Mouse (Mus musculus): ENCODE measurements around the gene Syt17. TPM values are rescaled to one million over a fixed set of nuclear protein-coding genes. Genes with fewer than 3 reads are reported as not detected.

Syt17 gene
- polyA plus RNA-seq, 1 experiment: 0.25 TPM

- Histone ChIP-seq H3K4me3 (ENCODE audit: extremely low read depth, insufficient read depth, insufficient read length) (no peak overlapping the region), H3K27me3 (ENCODE audit: control insufficient read depth, insufficient read depth, low read length) (no peaks in the 10 kb centered on the region), H3K4me1 (ENCODE audit: control insufficient read depth, insufficient read depth, insufficient read length) (no peaks in the 10 kb centered on the region), H3K27ac (ENCODE audit: insufficient read depth, low read length) (no peak overlapping the region), H3K36me3 (ENCODE audit: control insufficient read depth, insufficient read depth, low read length) (no peaks in the 10 kb centered on the region)
- TF ChIP-seq CTCF (IDR thresholded peaks at IDR 0.05; ENCODE audit: extremely low read depth, insufficient read depth, insufficient read length, insufficient replicate concordance) (no peak), POLR2A (IDR thresholded peaks at IDR 0.05; ENCODE audit: low read depth, low read length) (no peak)
- DNase-seq (ENCODE audit: low read depth in 1 of 2, low spot score in 2 of 2): no peak
- WGBS: 61% methylated on average over 11 of the region's 11 CpGs
These were observed 15.1 kb upstream of the Syt17 start for GRCm38 (mm10) chr7:118462818-118463762.

GRCm38 (mm10) chr7:118461400-118462136 is 13.5 kb upstream of the Syt17 start:
- Histone ChIP-seq H3K27ac (ENCODE audit: insufficient read depth, low read length) (no peak overlapping the region), H3K36me3 (ENCODE audit: control insufficient read depth, insufficient read depth, low read length) (no peaks in the 10 kb centered on the region), H3K4me1 (ENCODE audit: control insufficient read depth, insufficient read depth, insufficient read length) (no peaks in the 10 kb centered on the region), H3K27me3 (ENCODE audit: control insufficient read depth, insufficient read depth, low read length) (no peaks in the 10 kb centered on the region), H3K4me3 (ENCODE audit: extremely low read depth, insufficient read depth, insufficient read length) (no peak overlapping the region)
- TF ChIP-seq CTCF (IDR thresholded peaks at IDR 0.05; ENCODE audit: extremely low read depth, insufficient read depth, insufficient read length, insufficient replicate concordance) (no peak), POLR2A (IDR thresholded peaks at IDR 0.05; ENCODE audit: low read depth, low read length) (no peak)
- DNase-seq (ENCODE audit: low read depth in 1 of 2, low spot score in 2 of 2): no peak
- 70% methylated on average over 16 of the region's 16 CpGs for WGBS

- whole genome bisulfite sequencing: 36% methylated on average over 4 of the region's 4 CpGs
- DNase-seq (ENCODE audit: low read depth in 1 of 2, low spot score in 2 of 2): no peak
- no peak for TF ChIP-seq CTCF (IDR thresholded peaks at IDR 0.05; ENCODE audit: extremely low read depth, insufficient read depth, insufficient read length, insufficient replicate concordance)
- Histone ChIP-seq H3K36me3 (ENCODE audit: control insufficient read depth, insufficient read depth, low read length) (no peaks in the 10 kb centered on the region), H3K4me1 (ENCODE audit: control insufficient read depth, insufficient read depth, insufficient read length) (no peaks in the 10 kb centered on the region), H3K27me3 (ENCODE audit: control insufficient read depth, insufficient read depth, low read length) (0 out of 2 replicates have a peak, but pooled peaks cover under 1% of the 10 kb centered on the region), H3K27ac (ENCODE audit: insufficient read depth, low read length) (no peak overlapping the region), H3K4me3 (ENCODE audit: extremely low read depth, insufficient read depth, insufficient read length) (no peak overlapping the region)
These were observed 5.7 kb upstream of the Syt17 start for GRCm38 (mm10) chr7:118453722-118454121.

- Histone ChIP-seq H3K27ac (ENCODE audit: insufficient read depth, low read length) (no peak overlapping the region), H3K36me3 (ENCODE audit: control insufficient read depth, insufficient read depth, low read length) (no peaks in the 10 kb centered on the region), H3K27me3 (ENCODE audit: control insufficient read depth, insufficient read depth, low read length) (peaks cover 6% of the 10 kb centered on the region), H3K4me3 (ENCODE audit: extremely low read depth, insufficient read depth, insufficient read length) (no peak overlapping the region), H3K4me1 (ENCODE audit: control insufficient read depth, insufficient read depth, insufficient read length) (peaks cover 3% of the 10 kb centered on the region; the same call in 1 of the 2 replicates)
- no peak for DNase-seq (ENCODE audit: low read depth in 1 of 2, low spot score in 2 of 2)
- TF ChIP-seq POLR2A (IDR thresholded peaks at IDR 0.05; ENCODE audit: low read depth, low read length) (no peak), CTCF (IDR thresholded peaks at IDR 0.05; ENCODE audit: extremely low read depth, insufficient read depth, insufficient read length, insufficient replicate concordance) (no peak)
- 57% methylated on average over 2 of the region's 2 CpGs for WGBS
These were observed 4.9 kb upstream of the Syt17 start for GRCm38 (mm10) chr7:118452940-118453339.

DNA sequence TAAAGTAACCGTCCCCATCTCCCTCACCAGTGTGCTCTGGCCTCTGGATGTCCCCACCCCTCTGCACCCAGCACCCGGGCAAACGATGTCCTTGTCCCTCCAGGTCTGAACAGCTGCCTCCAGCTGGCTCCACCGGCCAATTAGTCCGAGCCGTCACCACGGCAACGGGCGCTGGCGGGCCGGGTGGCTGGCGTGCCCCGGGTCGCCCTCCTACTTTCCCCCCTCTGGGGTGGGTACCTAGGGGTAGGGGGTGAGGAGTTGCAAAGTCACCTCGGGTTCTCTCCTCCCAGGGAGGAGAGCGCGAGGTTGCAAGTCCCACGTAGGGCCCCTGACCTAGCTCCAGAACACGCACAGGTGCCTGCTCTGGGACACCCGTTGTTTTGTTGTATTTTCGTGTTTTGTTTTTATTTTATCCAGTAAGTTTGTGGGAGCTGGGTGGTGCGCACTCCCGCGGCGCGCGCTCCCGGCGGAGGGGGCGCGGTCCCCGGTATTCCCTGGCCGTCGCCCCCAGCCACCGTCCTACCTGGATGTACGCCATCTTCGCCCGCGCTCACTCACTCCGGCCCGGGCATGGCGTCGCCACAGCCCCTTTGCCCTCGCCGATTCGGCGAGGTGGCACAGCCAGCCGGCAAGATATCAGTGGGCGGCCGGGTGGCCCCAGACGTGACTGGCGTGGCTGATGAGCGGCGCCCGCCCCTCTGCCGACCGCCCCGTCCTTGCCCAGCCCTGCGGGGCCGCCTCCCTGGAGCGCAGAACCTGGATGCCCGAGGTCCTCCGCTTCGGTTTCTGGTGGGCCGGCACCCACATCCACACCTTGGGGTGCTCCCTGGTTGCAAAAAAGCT is 510 bp downstream of the Syt17 start:
- Histone ChIP-seq H3K27ac (ENCODE audit: insufficient read depth, low read length) (no peak overlapping the region), H3K4me1 (ENCODE audit: control insufficient read depth, insufficient read depth, insufficient read length) (peaks cover 9% of the 10 kb centered on the region), H3K4me3 (ENCODE audit: extremely low read depth, insufficient read depth, insufficient read length) (peak overlapping the region; percentile 19; the same call in 1 of the 2 replicates), H3K36me3 (ENCODE audit: control insufficient read depth, insufficient read depth, low read length) (no peaks in the 10 kb centered on the region), H3K27me3 (ENCODE audit: control insufficient read depth, insufficient read depth, low read length) (peaks cover 14% of the 10 kb centered on the region)
- TF ChIP-seq POLR2A (IDR thresholded peaks at IDR 0.05; ENCODE audit: low read depth, low read length) (no peak), CTCF (IDR thresholded peaks at IDR 0.05; ENCODE audit: extremely low read depth, insufficient read depth, insufficient read length, insufficient replicate concordance) (no peak)
- 2% methylated on average over 64 of the region's 65 CpGs for WGBS
- no peak for DNase-seq (ENCODE audit: low read depth in 1 of 2, low spot score in 2 of 2)

GRCm38 (mm10) chr7:118443895-118444485 is 4.0 kb downstream of the Syt17 start:
- H3K27me3 ChIP-seq (ENCODE audit: control insufficient read depth, insufficient read depth, low read length): peaks cover 14% of the 10 kb centered on the region
- TF ChIP-seq POLR2A (IDR thresholded peaks at IDR 0.05; ENCODE audit: low read depth, low read length) (no peak), CTCF (IDR thresholded peaks at IDR 0.05; ENCODE audit: extremely low read depth, insufficient read depth, insufficient read length, insufficient replicate concordance) (no peak)
- H3K27ac ChIP-seq (ENCODE audit: insufficient read depth, low read length): no peak overlapping the region
- no peak overlapping the region for H3K4me3 ChIP-seq (ENCODE audit: extremely low read depth, insufficient read depth, insufficient read length)
- 57% methylated on average over 7 of the region's 7 CpGs for WGBS
- H3K4me1 ChIP-seq (ENCODE audit: control insufficient read depth, insufficient read depth, insufficient read length): peaks cover 9% of the 10 kb centered on the region
- no peaks in the 10 kb centered on the region for H3K36me3 ChIP-seq (ENCODE audit: control insufficient read depth, insufficient read depth, low read length)
- DNase-seq (ENCODE audit: low read depth in 1 of 2, low spot score in 2 of 2): no peak
